Mouse (Mus musculus): ENCODE data around the gene Ino80e. TPM values are rescaled to one million over a fixed set of nuclear protein-coding genes. Genes with fewer than 3 reads are reported as not detected.

Gene Ino80e
- polyA plus RNA-seq, 1 experiment from 2014 or later = 64.8 TPM

DNA sequence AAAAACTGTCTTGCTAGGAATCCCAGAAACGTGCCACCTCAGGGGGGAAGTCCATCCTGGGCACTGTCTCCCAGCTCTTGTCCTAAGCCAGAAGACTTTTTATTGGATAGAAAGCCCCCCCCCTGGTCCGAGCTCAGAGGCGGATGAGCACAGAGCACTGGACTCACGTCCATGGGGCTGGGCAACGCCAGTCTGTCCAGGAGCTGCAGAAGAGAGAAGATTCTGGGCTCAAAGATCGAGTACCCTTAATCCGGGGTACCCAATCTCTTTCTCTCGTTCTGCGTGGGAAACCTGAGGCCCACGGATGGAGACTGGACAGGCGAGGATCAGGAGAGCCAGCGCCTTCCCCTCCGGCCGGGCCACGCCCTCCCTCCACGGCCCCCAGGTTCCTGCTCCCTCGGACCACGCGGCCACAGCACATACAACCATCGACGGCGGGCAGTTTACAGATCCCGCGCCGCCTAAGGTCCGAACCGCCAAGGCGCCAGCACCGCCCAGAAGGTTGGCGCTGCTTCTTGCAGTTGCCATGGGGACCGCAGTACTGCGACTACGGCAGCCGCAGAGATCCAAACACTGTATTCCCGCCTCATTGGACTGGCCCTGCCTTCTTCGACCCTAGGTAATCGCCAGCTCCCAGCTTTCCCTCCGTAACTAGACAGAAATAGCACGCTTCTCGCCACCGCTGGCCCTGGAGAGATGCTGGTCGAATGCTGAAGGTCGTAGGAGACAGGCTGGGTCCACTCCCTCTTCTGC lies 53.3 kb downstream of the Ino80e start:
- under 1% methylated on average over 43 of the region's 43 CpGs for WGBS
- peak; percentile 93 for ATAC-seq (ENCODE audit: insufficient read depth, low FRiP score)
- peak overlapping the region; percentile 69 for H3K4me2 ChIP-seq (ENCODE audit: low read depth, low read length)

DNA sequence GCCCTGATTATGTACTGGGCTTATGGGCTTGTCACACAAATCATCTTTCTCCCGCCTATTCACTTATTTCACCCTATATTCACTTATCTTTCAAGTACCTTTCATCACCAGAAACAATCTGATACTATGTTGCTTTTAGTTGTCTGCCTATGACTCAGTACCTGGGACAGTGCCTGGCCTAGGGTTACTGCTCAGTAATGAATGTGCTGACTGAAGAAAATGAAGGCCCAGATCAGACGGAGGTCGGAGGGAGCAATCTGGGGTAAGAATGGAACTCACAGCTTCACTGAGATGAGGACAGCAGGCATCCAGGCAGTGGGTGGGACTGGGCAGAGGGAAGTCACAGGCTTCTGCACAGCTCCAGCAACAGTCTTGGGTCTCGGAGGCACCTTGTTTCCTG lies 54.8 kb downstream of the Ino80e start:
- Histone ChIP-seq H3K36me3 (ENCODE audit: control insufficient read depth, insufficient read depth, low read length) (no peaks in the 10 kb centered on the region), H3K27me3 (ENCODE audit: control insufficient read depth, insufficient read depth, low read length) (no peaks in the 10 kb centered on the region), H3K4me3 (replicated peaks; ENCODE audit: low read length) (0 out of 2 replicates have a peak overlapping the region, but pooled peaks have one; percentile 1), H3K9me3 (replicated peaks; ENCODE audit: control insufficient read depth, low read length) (no peaks in the 10 kb centered on the region), H3K9ac (ENCODE audit: low read length) (peak overlapping the region; percentile 34), H3K4me2 (ENCODE audit: low read depth, low read length) (peak overlapping the region; percentile 69; the same call in 1 of the 2 replicates), H3K4me1 (ENCODE audit: control insufficient read depth, insufficient read depth, low read length) (peaks cover 15% of the 10 kb centered on the region), H3K27ac (ENCODE audit: low read length) (peak overlapping the region; percentile 41; the same call in 1 of the 2 replicates)
- no peak for ATAC-seq (ENCODE audit: insufficient read depth, low FRiP score)
- 59% methylated on average over 4 of the region's 4 CpGs for WGBS

More for the DNA sequence above, 53.3 kb downstream of the Ino80e start:
- peak overlapping the region; percentile 55 for H3K4me3 ChIP-seq (replicated peaks; ENCODE audit: low read length)
- H3K27ac ChIP-seq (ENCODE audit: low read length) = peak overlapping the region; percentile 83
- no peaks in the 10 kb centered on the region for H3K36me3 ChIP-seq (ENCODE audit: control insufficient read depth, insufficient read depth, low read length)
- peak overlapping the region; percentile 82 for H3K9ac ChIP-seq (ENCODE audit: low read length)
- H3K4me1 ChIP-seq (ENCODE audit: control insufficient read depth, insufficient read depth, low read length) = peaks cover 12% of the 10 kb centered on the region
- H3K9me3 ChIP-seq (replicated peaks; ENCODE audit: control insufficient read depth, low read length) = no peaks in the 10 kb centered on the region
- no peaks in the 10 kb centered on the region for H3K27me3 ChIP-seq (ENCODE audit: control insufficient read depth, insufficient read depth, low read length)

DNA sequence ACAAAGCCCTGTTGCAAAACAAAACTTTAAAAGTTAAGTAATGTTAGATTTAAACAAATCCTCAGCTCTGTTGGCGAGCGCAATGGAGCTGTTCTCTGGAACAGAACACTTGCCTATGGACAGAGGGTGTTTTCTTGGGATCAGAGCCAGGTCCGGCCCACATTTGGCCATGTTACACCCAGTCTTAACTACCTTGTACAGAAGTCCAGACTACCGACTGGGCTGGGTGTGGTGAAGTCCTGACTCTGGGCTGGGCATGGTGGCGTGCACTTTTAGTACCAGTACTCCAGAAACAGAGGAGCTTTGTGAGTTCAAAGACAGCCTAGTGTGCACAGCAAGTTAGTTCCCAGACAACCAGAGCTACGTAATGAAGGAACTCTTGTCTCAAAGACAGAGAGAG lies 55.2 kb downstream of the Ino80e start:
- no peaks in the 10 kb centered on the region for H3K27me3 ChIP-seq (ENCODE audit: control insufficient read depth, insufficient read depth, low read length)
- H3K36me3 ChIP-seq (ENCODE audit: control insufficient read depth, insufficient read depth, low read length) = no peaks in the 10 kb centered on the region
- H3K9me3 ChIP-seq (replicated peaks; ENCODE audit: control insufficient read depth, low read length) = no peaks in the 10 kb centered on the region
- no peak overlapping the region for H3K9ac ChIP-seq (ENCODE audit: low read length)
- 61% methylated on average over 6 of the region's 6 CpGs for WGBS
- H3K4me3 ChIP-seq (replicated peaks; ENCODE audit: low read length) = no peak overlapping the region
- no peak overlapping the region for H3K4me2 ChIP-seq (ENCODE audit: low read depth, low read length)
- ATAC-seq (ENCODE audit: insufficient read depth, low FRiP score) = peak; percentile 25; the same call in 1 of the 2 replicates
- H3K4me1 ChIP-seq (ENCODE audit: control insufficient read depth, insufficient read depth, low read length) = peaks cover 15% of the 10 kb centered on the region
- peak overlapping the region; percentile 41; the same call in 1 of the 2 replicates for H3K27ac ChIP-seq (ENCODE audit: low read length)

DNA sequence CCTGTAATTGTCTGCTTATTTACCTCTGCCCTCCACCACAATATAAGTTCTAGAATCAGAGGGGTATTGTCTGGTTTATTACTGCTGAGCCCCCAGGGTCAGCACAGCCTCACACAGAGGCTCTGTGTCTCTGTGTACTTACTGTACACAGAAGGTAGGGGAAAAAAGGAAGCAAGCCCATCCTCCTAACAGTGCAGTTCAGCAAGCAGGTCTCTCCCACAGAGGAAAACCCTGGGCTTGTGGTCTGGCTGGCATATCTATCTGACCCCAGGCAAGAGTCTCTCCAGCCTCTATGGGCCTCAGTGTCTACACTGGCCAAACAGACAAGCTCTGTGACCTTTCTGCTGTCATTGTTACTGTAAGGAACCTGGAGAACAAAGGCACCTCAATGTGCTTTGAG lies 58.4 kb downstream of the Ino80e start:
- no peak overlapping the region for H3K9ac ChIP-seq (ENCODE audit: low read length)
- H3K36me3 ChIP-seq (ENCODE audit: control insufficient read depth, insufficient read depth, low read length) = no peaks in the 10 kb centered on the region
- no peak overlapping the region for H3K4me2 ChIP-seq (ENCODE audit: low read depth, low read length)
- H3K9me3 ChIP-seq (replicated peaks; ENCODE audit: control insufficient read depth, low read length) = no peaks in the 10 kb centered on the region
- ATAC-seq (ENCODE audit: insufficient read depth, low FRiP score) = no peak
- H3K27ac ChIP-seq (ENCODE audit: low read length) = peak overlapping the region; percentile 51; the same call in 1 of the 2 replicates
- no peaks in the 10 kb centered on the region for H3K27me3 ChIP-seq (ENCODE audit: control insufficient read depth, insufficient read depth, low read length)
- peaks cover 28% of the 10 kb centered on the region for H3K4me1 ChIP-seq (ENCODE audit: control insufficient read depth, insufficient read depth, low read length)
- H3K4me3 ChIP-seq (replicated peaks; ENCODE audit: low read length) = no peak overlapping the region

DNA sequence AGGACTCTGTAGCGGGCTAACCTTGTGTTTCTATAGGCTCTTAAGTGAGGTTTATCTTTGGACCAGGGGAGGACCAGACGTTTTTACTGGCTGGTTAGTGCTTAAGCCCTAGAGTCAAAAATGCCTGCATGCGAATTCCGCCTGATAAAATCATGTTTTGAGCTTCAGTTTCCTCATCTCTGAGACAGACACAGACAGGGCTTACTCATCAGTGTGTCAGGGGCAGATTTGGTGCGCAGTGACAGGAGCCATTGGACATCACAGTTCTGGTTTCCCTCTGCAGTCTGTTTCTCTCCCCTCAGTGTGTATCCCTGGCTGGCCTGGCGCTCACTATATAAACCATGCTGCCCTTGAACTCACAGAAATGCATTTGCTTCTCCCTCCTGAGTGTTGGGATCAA lies 59.0 kb downstream of the Ino80e start:
- H3K4me2 ChIP-seq (ENCODE audit: low read depth, low read length) = no peak overlapping the region
- H3K9ac ChIP-seq (ENCODE audit: low read length) = no peak overlapping the region
- WGBS = 59% methylated on average over 6 of the region's 6 CpGs
- no peak for ATAC-seq (ENCODE audit: insufficient read depth, low FRiP score)
- no peaks in the 10 kb centered on the region for H3K9me3 ChIP-seq (replicated peaks; ENCODE audit: control insufficient read depth, low read length)
- no peaks in the 10 kb centered on the region for H3K27me3 ChIP-seq (ENCODE audit: control insufficient read depth, insufficient read depth, low read length)
- no peak overlapping the region for H3K4me3 ChIP-seq (replicated peaks; ENCODE audit: low read length)
- H3K27ac ChIP-seq (ENCODE audit: low read length) = peak overlapping the region; percentile 51; the same call in 1 of the 2 replicates
- no peaks in the 10 kb centered on the region for H3K36me3 ChIP-seq (ENCODE audit: control insufficient read depth, insufficient read depth, low read length)
- peaks cover 27% of the 10 kb centered on the region for H3K4me1 ChIP-seq (ENCODE audit: control insufficient read depth, insufficient read depth, low read length)

DNA sequence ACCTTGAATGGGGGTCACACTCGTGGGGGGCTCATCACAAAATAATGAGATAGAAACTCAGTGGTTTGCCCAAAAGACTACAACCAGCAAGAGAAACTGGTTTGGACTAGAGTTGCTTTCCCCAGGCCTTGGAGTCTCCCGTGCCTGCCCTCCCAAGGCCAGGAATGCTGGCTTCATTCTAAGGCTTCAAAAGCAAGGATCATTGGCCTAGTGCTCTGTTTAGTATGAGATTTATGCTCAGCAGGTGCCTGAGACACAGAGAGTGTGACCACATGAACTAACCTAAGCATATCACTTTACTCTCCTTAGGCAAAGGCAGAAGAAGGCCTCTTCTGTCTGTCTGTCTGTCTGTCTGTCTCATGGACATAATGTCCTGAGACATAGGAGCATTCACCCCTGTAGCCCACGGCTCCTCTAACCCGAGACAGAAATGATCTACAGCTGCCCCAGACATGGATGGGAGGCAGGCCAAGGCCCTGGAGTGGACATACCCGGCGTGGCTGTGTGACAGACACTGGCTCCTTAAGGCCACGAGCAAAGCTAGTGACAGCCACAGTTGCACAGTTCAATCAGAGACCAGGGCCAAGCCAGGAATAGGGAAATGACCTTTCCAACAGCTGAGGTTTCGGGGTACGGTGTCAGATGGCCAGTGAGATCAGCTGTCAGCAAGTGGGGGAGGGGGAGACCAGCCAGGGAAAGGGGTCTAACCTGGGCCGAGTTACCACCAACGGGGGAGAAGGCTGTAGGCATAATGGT lies 59.9 kb downstream of the Ino80e start:
- H3K36me3 ChIP-seq (ENCODE audit: control insufficient read depth, insufficient read depth, low read length) = peaks cover 1% of the 10 kb centered on the region; the same call in 1 of the 2 replicates
- H3K27me3 ChIP-seq (ENCODE audit: control insufficient read depth, insufficient read depth, low read length) = no peaks in the 10 kb centered on the region
- no peaks in the 10 kb centered on the region for H3K9me3 ChIP-seq (replicated peaks; ENCODE audit: control insufficient read depth, low read length)
- H3K9ac ChIP-seq (ENCODE audit: low read length) = no peak overlapping the region
- H3K4me1 ChIP-seq (ENCODE audit: control insufficient read depth, insufficient read depth, low read length) = peaks cover 24% of the 10 kb centered on the region
- WGBS = 77% methylated on average over 11 of the region's 11 CpGs
- ATAC-seq (ENCODE audit: insufficient read depth, low FRiP score) = no peak
- no peak overlapping the region for H3K4me3 ChIP-seq (replicated peaks; ENCODE audit: low read length)
- H3K27ac ChIP-seq (ENCODE audit: low read length) = peak overlapping the region; percentile 57; the same call in 1 of the 2 replicates
- H3K4me2 ChIP-seq (ENCODE audit: low read depth, low read length) = no peak overlapping the region

DNA sequence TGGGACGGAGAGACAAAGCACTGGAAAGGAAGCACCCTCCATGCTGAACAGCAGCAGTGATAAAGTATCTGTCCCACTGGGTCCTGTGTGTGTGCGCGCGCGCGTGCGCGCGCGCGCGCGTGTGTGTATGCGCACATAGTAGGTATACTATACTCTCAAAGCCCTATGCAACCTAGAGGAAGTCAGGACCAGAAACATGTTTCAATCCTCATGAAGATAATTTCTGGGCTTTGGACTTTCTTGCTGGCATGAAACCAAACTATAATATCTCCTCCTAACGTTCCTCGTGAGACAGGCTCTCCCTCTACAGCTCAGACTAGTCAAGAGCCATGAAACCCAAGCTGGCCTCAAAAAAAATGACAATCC lies 61.1 kb downstream of the Ino80e start:
- no peak for ATAC-seq (ENCODE audit: insufficient read depth, low FRiP score)
- peaks cover 7% of the 10 kb centered on the region for H3K36me3 ChIP-seq (ENCODE audit: control insufficient read depth, insufficient read depth, low read length)
- no peaks in the 10 kb centered on the region for H3K9me3 ChIP-seq (replicated peaks; ENCODE audit: control insufficient read depth, low read length)
- H3K4me2 ChIP-seq (ENCODE audit: low read depth, low read length) = no peak overlapping the region
- WGBS = 92% methylated on average over 16 of the region's 16 CpGs
- no peaks in the 10 kb centered on the region for H3K27me3 ChIP-seq (ENCODE audit: control insufficient read depth, insufficient read depth, low read length)
- no peak overlapping the region for H3K9ac ChIP-seq (ENCODE audit: low read length)
- H3K4me3 ChIP-seq (replicated peaks; ENCODE audit: low read length) = no peak overlapping the region
- H3K4me1 ChIP-seq (ENCODE audit: control insufficient read depth, insufficient read depth, low read length) = peaks cover 27% of the 10 kb centered on the region
- no peak overlapping the region; the same call in 1 of the 2 replicates for H3K27ac ChIP-seq (ENCODE audit: low read length)
